In the genomic region with DNA sequence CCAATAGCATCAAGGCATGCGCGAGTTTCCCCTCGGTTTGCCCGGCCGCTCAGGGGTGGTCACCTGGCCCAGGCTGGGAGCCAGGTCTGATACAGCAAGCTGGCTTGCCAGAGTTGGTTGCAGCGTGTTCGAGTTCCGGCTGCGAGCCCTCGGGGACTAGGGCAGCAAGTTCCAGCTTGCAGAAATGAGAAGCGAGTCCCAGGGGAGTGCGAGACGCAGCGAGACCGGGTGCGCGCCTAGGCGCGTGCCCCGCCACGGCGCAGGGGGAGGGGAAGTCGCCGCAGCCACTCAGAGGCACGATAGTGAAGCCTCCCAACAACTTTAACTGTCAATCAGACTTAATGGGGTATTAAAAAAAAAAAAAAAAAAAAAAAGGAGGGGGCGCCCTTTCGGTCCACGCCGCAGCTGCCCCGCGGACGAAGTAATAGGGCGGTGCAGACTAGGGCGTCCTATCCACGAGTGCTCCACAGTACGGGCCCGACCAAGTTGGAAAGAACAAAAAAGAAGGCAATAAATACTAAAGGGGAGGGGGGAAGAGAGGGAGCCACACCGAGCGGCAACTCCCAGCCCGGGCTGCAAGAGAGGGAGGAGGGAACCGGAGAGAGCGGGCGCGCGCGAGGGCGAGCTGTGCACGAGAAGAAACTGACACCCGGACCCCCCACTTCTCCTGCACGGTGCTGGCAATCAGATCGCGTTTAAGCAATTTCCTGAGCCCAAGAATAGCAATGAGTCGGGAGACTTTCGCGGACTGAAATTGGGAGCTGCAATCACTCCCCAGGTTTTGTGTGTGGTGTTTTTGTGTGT, we compare ENCODE assay signal across 8 mouse cellular contexts. TPM values are rescaled to one million over a fixed set of nuclear protein-coding genes. Genes with fewer than 3 reads are reported as not detected.
DNase-seq lines count a peak whose midpoint lies in the region; ATAC-seq and TF ChIP-seq lines count a peak whose summit lies in the region.

Gene Dhrs3 (plus strand): TSS at position 695 of the 804 bp plus-strand sequence.

- H3K27ac ChIP-seq in hindbrain, embryonic 14.5 days, result peak within 1 kb of the TSS; percentile 69
- peak within 1 kb of the TSS; percentile 100 for H3K27ac ChIP-seq in macrophage

- peak; percentile 49 for ATAC-seq in Patski
- peak; percentile 75 for ATAC-seq in hindbrain, embryonic 14.5 days (ENCODE audit: low FRiP score)

- no peak for TF ChIP-seq CTCF in Patski (IDR thresholded peaks at IDR 0.05)

- peak within 1 kb of the TSS; percentile 90 for H3K4me2 ChIP-seq in hindbrain, embryonic 14.5 days (replicated peaks)

- H3K27me3 ChIP-seq in Patski, result no peaks in the 10 kb centered on the region
- H3K27me3 ChIP-seq in hindbrain, embryonic 14.5 days (ENCODE audit: control insufficient read depth, insufficient read depth, low read length), result peaks cover 24% of the 10 kb centered on the region

- H3K9ac ChIP-seq in hindbrain, embryonic 14.5 days, result peak within 1 kb of the TSS; percentile 57

- DNase-seq in Patski (ENCODE audit: low read depth, low spot score), result peak; percentile 70
- DNase-seq in cerebellum, postnatal 25 days, result peak; percentile 59 to 68
- peak; percentile 62 to 69 for DNase-seq in frontal cortex, postnatal 36 days (ENCODE audit: low spot score in 2 of 2)
- DNase-seq in hindbrain, embryonic 14.5 days (ENCODE audit: low spot score), result peak; percentile 69
- DNase-seq in layer of hippocampus, postnatal 36 days, result peak; percentile 62 to 65
- DNase-seq in retina, postnatal 7 days (ENCODE audit: low read depth, low spot score), result peak; percentile 78
- peak; percentile 85 for DNase-seq in urinary bladder, adult 2 months (ENCODE audit: low spot score)

- POLR2A ChIA-PET in Patski (lab: Charles Lee), result interaction anchor here (0.6 to 4.9 kb wide), 13 partner anchors 57 to 324 kb away, joined by 3 to 42 read pairs (median 4); no protein-coding TSS in a partner anchor

- H3K4me1 ChIP-seq in hindbrain, embryonic 14.5 days (replicated peaks; ENCODE audit: control insufficient read depth, insufficient read depth, low read length), result peaks cover 24% of the 10 kb centered on the region

- WGBS in hindbrain, embryonic 14.5 days, result under 1% methylated on average over 55 of the region's 55 CpGs
- WGBS in macrophage (ENCODE audit: missing documents), result under 1% methylated on average over 39 of the region's 55 CpGs

- H3K36me3 ChIP-seq in hindbrain, embryonic 14.5 days (replicated peaks; ENCODE audit: control insufficient read depth, insufficient read depth), result no peaks in the 10 kb centered on the region
- H3K36me3 ChIP-seq in macrophage (ENCODE audit: inconsistent target), result no peaks in the 10 kb centered on the region

- CTCF ChIA-PET in Patski (lab: Charles Lee), result interaction anchor here (0.8 to 2.0 kb wide), 3 partner anchors 38 to 127 kb away, joined by 3 to 5 read pairs (median 4); no protein-coding TSS in a partner anchor

- peak within 1 kb of the TSS; percentile 41 for H3K4me3 ChIP-seq in hindbrain, embryonic 14.5 days (replicated peaks; ENCODE audit: low read length)
- peak within 1 kb of the TSS; percentile 99 for H3K4me3 ChIP-seq in macrophage (ENCODE audit: inconsistent target)

- H3K79me2 ChIP-seq in macrophage (ENCODE audit: inconsistent target), result peaks cover 42% of the 10 kb centered on the region

- in situ Hi-C loops in Patski (cut with MboI; ENCODE audit: low pct_unique_long_range_greater_than_20kb), result loop anchor here (5.0 kb wide), 2 partner anchors 110 to 235 kb away; no protein-coding TSS in a partner anchor

- H3K9me3 ChIP-seq in hindbrain, embryonic 14.5 days (ENCODE audit: control insufficient read depth, low read length), result no peaks in the 10 kb centered on the region

RNA-seq across cellular contexts. Expression of gene Dhrs3, which starts in this region (rescaled TPM):
- polyA plus RNA-seq in Patski (2021), result 281 TPM
- polyA plus RNA-seq in hindbrain, embryonic 14.5 days (2014; fragmentation: Nextera tagmentation; extraction: Ambion mirVana), result 41.5 and 45.3 TPM in 2 replicates
- 10 to 100 TPM; 27.6 to 31.0 TPM for total RNA-seq in layer of hippocampus, postnatal 36 days (2021)
- total RNA-seq in macrophage (2018; cell fraction: chromatin; rRNA removed), result 100 to 1,000 TPM in 24 of 26 experiments, 10 to 100 TPM in 2; 86.8 to 665 (median 236) TPM
- 1,000 to 10,000 TPM in 6 of 26 experiments, 100 to 1,000 TPM in 20; 397 to 1,306 (median 691) TPM for total RNA-seq in macrophage (2018; cell fraction: cytosol; rRNA removed)
- total RNA-seq in macrophage (2018; cell fraction: nucleus; rRNA removed), result 1,000 to 10,000 TPM in 3 of 26 experiments, 100 to 1,000 TPM in 23; 221 to 1,223 (median 655) TPM
- 386 to 676 TPM (median 674 TPM) in 3 replicates for polyA plus RNA-seq in macrophage (2018)
- 249 and 258 TPM in 2 replicates for polyA plus RNA-seq in urinary bladder, adult 2 months (2012; rRNA removed)

Comparison
In these comparisons a context has a peak if more than half of its experiments do, and no peak if none do; other contexts are left out.
1. Peak in every context shown above with its lines: DNase-seq, ATAC-seq, H3K4me3 ChIP-seq and H3K27ac ChIP-seq.